Mouse (Mus musculus): ENCODE data around the gene Gjb6.

DNA sequence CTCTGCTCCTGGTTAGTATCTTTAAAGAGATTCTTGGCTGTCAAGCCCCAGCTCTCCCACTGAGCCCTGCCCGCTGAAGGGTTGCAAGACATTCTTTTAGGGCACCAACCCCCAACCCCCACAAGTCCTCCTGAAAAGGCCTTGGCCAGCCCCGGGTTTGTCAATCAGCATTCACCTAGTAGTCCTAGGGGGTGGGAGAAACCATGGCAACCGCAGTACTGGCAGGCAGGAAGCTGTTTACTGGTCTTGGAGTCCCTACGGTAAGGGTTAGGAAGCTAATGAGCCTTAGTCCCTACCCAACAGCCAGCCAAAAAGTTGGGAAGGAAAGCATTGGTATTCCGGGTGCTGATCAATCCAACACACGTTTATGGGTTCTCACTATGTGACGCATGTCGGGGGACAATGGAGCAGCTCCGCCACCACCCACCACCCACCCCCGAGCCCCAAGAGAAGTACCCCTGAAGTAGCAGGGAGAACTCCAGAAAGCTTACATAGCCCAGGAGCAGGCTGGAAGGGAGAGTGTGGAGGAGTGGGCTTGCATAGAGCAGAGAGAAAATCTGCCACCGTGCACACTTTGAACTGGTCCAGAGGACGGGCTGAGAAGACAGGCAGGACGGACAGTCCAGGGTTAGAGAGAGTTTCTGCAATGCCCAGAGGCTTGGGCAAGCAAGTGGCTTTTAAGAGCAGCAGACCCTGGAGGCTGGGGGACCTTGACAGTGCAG, 17.4 kb downstream of the Gjb6 start, which contains the start of gene Gm4491:
- TF ChIP-seq POLR2A (IDR thresholded peaks at IDR 0.05; ENCODE audit: low read depth, low read length), result no peak
- no peak for TF ChIP-seq CTCF (IDR thresholded peaks at IDR 0.05; ENCODE audit: extremely low read depth, insufficient read length, insufficient replicate concordance, low read depth, low read length)
